Mouse (Mus musculus) bone marrow, adult 2 months (tissue): ENCODE measurements around the gene Pdss2.

Experiments used
- CTCF ChIP-seq: fragments of 200-500 bp; IDR thresholded peaks from 2 replicates; pipeline ENCODE4 v1.5.1; 2011; ENCODE audit warnings: low read length, control low read depth; ENCODE audit not compliant: control insufficient read depth, insufficient read depth
- POLR2A ChIP-seq: fragments of 200-500 bp; IDR thresholded peaks from 2 replicates; pipeline ENCODE4 v1.6.1; 2011; ENCODE audit warnings: low read depth, mild to moderate bottlenecking, control low read depth, low read length, borderline replicate concordance; ENCODE audit not compliant: control insufficient read depth

GRCm38 (mm10) chr10:43273057-43273456 is 51.8 kb downstream of the Pdss2 start:
- TF ChIP-seq POLR2A: no peak
- TF ChIP-seq CTCF: no peak
